Mouse (Mus musculus): Measurements from ENCODE around the gene Tubb2a. TPM values are rescaled to one million over a fixed set of nuclear protein-coding genes. Genes with fewer than 3 reads are reported as not detected.

Tubb2a gene
- total RNA-seq, 2 experiments from 2014 or later: 19.1 to 21.9 TPM

Other genes starting within 250 kb of the Tubb2a start
- not detected in 2 replicates for gene Serpinb6e, start 234.6 kb downstream of the Tubb2a start, total RNA-seq (2014; fragmentation: Nextera tagmentation)
- not detected in 2 replicates for gene Serpinb6e, start 234.6 kb downstream of the Tubb2a start, total RNA-seq (2017)
- not detected in 2 replicates for gene Serpinb6c, start 172.3 kb downstream of the Tubb2a start, total RNA-seq (2014; fragmentation: Nextera tagmentation)
- not detected in 2 replicates for gene Serpinb6c, start 172.3 kb downstream of the Tubb2a start, total RNA-seq (2017)
- 15.8 and 26.2 TPM in 2 replicates for gene Nqo2, start 113.3 kb downstream of the Tubb2a start, total RNA-seq (2014; fragmentation: Nextera tagmentation)
- 30.6 and 31.5 TPM in 2 replicates for gene Nqo2, start 113.3 kb downstream of the Tubb2a start, total RNA-seq (2017)
- gene Ripk1, start 75.6 kb downstream of the Tubb2a start, total RNA-seq (2014; fragmentation: Nextera tagmentation): 18.8 and 24.6 TPM in 2 replicates
- gene Ripk1, start 75.6 kb downstream of the Tubb2a start, total RNA-seq (2017): 36.3 and 36.9 TPM in 2 replicates
- gene Serpinb6a, start 75.2 kb downstream of the Tubb2a start, total RNA-seq (2014; fragmentation: Nextera tagmentation): 9.4 and 14.2 TPM in 2 replicates
- 8.6 and 12.5 TPM in 2 replicates for gene Serpinb6a, start 75.2 kb downstream of the Tubb2a start, total RNA-seq (2017)
- gene Bphl, start 40.4 kb downstream of the Tubb2a start, total RNA-seq (2014; fragmentation: Nextera tagmentation): 15.3 and 33.4 TPM in 2 replicates
- 16.5 and 27.3 TPM in 2 replicates for gene Bphl, start 40.4 kb downstream of the Tubb2a start, total RNA-seq (2017)
- not detected in 2 replicates for gene Tubb2b, start 52.5 kb upstream of the Tubb2a start, total RNA-seq (2014; fragmentation: Nextera tagmentation)
- gene Tubb2b, start 52.5 kb upstream of the Tubb2a start, total RNA-seq (2017): not detected in 2 replicates
- gene Psmg4, start 85.0 kb upstream of the Tubb2a start, total RNA-seq (2014; fragmentation: Nextera tagmentation): 53.4 and 73.9 TPM in 2 replicates
- gene Psmg4, start 85.0 kb upstream of the Tubb2a start, total RNA-seq (2017): 145 and 217 TPM in 2 replicates